Mouse (Mus musculus) urinary bladder, adult 2 months (tissue): ENCODE measurements around the gene Foxk1. TPM values are rescaled to one million over a fixed set of nuclear protein-coding genes. Genes with fewer than 3 reads are reported as not detected.

ENCODE experiments used
- DNase-seq: peaks from one replicate; pipeline ENCODE4 v3.0.0; 2022; ENCODE audit warnings: low spot score
- polyA plus RNA-seq: library from polyadenylated mRNA; depleted of rRNA; stranded (reverse); fragments of >200 nt; gene quantifications from 2 replicates; pipeline ENCODE4 v1.2.3, GENCODE M21; 2012; rRNA removed

The Foxk1 gene
- polyA plus RNA-seq, result 13.8 and 21.3 TPM in 2 replicates

DNA sequence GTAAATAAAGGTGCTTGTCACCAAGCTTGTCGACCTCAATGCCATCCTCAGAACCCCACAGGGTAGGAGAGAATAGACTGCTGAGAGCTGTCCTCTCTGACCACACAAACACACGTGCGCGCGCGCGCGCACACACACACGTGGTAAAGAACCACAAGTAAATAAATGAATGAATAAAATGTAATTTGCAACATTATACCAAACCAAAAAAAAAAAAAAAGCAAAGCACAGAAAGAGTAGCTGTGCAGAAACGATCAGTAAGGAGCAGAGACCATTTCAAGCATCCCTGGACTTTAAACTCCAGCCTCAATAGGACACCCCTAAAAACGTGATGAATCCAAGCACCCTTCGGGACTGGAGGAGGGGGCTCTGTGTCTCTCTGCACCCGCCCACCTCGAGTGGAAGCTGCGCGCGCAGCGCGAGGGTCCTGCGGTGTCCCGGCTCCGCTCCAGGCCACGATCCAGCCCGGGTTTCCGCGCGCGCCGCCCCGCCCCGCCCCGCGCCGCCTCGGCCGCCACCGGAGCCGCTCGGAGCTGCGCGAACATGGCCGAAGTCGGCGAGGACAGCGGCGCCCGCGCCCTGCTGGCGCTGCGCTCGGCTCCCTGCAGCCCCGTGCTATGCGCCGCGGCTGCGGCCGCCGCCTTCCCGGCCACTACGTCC, at the start of gene Foxk1:
Foxk1 (plus strand) TSS at position 517 of the 660 bp plus-strand sequence.
- DNase-seq, result peak; percentile 93

DNA sequence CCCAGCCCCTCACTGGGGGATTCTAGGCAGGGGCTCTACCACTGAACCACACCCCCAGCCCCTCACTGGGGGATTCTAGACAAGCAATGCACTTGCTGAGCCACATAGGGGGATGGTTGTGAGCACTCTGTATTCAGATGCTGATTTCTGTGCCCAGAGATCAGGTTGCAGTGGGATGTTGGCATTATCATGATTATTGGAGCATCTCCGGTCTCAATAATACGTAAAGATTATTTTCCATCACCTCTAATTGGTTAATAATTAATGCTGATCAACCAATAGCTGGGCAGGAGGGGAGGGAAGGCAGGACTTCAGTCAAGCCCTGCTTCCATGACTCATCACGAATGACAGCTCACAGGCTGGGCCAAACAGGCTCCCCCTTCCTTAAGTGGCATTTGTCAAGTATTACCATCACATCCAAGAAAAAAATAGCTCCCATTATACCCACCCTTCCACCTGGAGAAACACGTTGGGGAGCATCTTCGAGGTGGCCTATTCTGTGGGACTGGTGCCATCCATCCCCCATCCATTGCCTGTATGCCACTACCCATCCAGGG, 48.9 kb upstream of the Foxk1 start:
- DNase-seq, result no peak

DNA sequence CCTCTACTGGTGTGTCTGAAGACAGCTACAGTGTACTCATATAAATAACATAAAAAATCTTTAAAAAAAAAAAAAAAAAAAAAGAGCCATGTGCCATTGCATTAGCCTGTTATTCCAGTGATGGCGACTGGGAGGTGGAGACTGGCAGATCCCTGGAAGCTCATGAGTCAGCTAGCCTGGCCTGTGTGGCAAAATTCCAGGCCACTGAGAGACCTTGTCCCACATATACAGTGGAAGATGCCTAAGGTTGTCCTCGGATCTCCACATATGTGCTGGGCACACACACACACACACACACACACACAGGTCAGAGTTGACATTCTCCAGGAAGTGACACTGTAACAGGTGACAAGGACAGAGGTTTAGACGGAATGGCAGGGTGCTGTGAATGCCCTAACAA, 46.2 kb upstream of the Foxk1 start:
- no peak for DNase-seq

DNA sequence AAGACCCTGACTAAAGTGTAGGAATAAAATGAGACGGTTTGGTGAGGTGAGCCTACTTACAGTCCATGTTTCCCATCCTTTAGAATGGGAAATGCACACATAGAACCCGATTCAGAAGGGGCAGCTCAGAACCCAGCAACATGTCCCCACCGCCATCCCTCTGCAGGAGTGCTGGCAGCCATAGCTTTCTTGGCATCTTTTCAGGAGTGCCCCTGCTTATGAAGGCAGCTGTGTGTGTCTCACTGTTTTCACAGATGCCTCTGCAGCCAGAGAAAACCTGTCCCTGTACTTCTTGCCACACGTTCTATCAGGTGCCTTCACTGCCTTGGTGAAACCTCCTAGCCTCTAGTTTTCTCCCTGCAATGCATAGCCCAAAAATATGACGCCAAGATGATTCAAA, 40.1 kb upstream of the Foxk1 start:
- DNase-seq, result no peak

DNA sequence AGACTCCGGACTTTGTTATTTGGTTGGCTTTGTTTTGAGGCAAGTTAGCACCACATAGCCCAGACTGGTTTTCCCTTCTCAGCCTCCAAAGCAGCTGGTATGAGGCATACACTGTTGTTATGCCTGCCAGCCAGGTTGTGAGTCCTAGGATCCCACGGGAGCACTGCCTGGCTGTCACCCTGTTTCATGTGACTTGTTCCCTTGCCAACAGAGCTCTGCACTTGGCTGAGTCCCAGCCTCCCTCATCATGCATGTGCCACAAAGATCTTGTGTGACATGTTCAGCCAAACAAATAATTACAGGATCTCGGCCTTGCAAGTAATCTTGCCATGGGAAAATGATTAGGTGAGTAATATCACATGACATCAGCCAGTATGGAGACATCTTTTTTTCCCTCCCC, 38.4 kb upstream of the Foxk1 start:
- no peak for DNase-seq

DNA sequence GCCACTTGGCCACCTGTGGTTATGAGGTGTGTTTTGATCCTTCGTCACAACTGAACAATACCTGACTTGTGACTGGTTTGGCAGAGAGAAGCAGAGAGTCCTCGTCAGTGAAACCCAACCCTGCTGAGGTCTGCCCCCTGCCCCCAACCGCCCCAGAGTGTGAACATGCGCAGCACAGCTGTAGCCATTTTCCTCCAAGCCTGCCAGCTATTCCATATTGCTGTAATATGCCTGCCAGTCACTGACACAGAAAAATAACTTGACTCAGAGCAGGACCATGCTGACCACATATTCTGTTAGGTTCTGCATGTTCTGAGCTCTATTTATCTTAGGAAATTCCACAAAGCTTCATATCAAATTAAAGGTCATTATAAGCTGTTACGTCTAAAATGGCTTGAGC, 37.2 kb upstream of the Foxk1 start:
- no peak for DNase-seq

DNA sequence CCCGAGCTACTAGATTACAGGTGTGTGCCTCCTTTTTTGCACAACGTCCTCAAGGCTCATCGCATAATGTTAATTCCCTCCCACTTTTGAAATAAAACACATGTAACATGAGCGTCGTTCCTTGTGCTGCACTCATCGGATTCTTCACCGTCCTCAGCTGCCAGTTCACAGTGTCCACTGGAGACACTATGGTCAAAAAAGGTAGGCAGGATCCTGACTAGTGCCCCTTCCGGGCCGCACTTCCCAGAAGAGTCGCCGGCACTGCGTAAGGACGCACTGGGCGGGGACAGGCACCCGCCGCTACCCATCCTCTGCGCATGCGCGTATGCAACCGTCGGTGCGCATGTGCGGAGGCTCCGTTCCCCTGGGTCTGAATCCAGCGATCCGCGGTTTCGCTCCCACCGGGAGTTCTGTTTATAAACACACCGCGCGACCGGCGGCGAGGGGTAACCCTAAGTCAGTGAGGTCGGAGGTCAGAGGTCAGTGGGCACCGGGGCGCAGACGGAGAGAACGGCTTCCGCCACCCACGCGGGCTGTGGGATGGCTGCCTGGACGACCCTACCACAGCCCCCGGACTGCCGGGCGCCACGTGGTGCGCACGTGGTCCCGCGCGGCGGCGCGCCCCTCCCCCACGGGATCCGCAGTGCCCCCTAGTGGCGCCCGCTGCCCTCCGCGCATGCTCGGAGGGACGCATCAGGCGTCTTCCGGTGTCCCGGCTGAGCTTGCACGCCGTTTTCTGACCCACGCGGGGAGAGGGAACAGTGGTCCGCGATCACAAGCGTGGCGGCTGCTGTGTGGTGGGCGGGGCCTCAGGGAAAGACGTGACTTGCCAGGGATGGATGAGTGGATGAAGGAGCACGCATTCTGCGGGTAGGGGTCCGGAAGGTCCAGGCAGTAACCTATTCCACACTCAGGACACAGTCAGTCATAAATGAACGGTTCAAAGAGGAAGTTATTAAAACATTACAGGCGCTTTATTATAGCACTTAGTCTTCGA, 33.9 kb upstream of the Foxk1 start:
- DNase-seq, result peak; percentile 100

DNA sequence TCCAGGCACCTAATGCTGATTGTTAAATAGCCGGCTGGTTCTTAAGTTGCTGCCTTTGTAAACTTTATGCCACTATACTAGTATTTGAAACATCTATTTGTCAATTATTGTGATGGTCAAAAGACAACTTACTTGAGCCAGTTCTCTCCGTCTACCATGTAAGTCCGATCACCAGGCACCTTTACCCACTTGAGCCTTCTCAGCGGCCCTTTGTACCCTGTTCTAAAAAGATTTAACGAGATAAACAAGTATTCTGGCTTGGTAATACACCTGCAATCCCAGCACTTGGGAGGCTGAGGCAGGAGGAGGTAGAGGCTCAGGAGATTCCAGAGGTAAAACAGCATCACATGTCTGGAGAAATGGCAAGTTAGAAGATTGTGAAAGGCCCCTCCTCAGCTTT, 33.2 kb upstream of the Foxk1 start:
- DNase-seq, result no peak

DNA sequence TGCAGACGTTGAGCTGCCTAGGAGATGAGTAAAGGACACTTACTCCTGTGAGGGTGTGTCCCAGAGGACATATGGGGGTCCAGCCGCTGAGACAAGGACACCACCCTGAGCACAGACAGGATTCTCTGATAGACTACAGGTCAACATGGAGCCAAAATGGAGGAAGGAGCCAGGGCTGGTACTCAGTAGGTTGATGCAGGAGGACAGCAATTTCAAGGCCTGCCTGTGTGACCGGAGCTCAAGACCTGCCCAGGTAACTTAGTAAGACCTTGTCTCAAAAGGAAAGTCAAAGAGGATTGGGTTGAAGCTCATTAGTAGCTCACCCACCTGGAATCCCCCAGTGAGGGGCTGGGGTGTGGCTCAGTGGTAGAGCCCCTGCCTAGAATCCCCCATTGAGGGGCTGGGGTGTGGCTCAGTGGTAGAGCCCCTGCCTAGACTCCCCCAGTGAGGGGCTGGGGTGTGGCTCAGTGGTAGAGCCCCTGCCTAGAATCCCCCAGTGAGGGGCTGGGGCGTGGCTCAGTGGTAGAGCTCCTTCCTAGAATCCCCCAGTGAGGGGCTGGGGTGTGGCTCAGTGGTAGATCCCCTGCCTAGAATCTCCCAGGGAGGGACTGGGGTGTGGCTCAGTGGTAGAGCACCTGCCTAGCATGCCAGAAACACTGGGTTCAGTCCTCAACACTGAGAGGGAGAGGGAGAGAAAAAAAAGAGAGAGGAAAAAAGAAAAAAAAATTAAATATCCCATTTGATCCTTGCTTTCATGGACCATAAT, 30.7 kb upstream of the Foxk1 start:
- no peak for DNase-seq

DNA sequence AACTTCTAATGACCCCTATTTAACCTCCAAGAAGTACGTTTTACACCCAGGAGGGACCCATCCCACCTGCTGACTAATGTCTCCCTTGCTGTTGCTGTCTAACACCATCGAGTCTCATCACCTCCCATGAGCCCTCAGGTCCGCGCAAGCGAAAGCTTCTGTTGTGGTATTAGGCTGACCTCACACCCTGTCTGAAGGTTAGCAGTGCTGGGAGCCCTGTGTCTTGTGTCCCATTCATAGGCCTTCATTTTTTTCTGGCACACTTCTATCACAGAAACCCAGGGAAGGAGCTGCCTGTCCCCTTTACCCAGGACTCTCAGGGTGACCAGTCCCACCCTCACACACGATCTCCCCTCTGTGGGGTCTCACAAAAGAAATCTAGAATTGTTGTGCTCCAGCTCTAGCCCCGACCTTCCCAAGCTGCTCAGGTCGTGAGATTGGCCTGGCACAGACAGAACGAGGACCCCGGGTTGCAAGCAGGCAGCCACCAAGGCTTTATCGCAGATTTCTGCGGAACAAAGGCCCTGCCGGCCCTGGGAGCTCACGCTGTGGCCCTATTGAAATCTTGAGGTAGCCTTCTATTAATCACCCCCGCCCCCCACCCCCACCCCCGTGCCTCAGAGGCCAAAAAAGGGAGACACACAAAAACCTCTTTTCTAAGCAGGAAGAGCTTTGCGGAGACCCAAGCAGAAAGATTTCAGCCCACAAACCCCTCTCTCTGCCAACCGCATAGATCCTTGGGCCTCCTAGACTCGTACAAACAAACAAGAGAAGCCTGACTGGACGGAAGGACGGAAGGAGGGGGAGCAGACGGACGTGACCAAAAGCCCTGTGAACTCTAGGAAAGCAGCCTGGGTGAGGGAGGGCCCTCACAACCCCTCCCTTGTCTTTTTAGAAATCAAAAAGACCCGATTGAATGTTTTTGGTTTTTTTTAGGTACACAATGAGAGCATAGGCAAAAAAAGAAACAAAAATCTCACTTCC, 29.8 kb upstream of the Foxk1 start:
- DNase-seq, result no peak

DNA sequence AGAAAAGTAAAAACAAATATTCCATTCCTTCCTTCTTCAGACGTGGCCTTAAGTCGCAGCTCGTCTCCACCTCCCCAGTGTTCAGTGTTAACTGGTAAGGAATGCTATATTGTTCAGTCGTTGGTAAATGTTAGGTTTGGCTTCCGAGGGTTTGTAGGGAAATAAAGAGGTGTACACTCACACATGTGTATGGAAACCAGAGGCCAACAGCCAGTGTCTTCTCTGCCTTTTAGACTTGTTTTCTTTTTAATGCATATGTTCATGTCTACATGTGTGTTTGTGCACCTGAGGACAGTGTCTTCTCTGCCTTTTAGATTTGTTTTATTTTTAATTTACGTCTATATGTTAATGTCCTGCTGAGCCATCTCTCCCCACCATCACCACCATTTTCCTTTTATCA, 29.1 kb upstream of the Foxk1 start:
- no peak for DNase-seq

DNA sequence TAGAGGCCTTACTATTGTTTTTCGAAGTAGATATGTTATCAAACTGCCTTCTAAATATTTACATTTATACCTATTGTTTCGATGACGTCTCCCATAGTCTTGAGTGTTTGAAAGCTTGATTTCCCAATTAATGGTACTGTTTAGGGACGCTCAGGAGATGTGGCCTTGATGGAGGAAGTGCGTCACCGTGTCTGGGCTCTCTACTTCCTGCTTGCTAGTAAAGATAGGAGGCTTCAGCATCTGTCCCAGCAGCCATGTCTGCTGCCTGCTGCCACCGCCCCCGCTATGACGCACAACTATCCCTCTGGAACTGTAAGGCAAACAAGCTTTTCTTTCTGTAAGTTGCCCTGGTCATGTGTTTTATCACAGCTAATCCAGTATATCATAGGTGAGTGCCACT, 27.0 kb upstream of the Foxk1 start:
- DNase-seq, result no peak

DNA sequence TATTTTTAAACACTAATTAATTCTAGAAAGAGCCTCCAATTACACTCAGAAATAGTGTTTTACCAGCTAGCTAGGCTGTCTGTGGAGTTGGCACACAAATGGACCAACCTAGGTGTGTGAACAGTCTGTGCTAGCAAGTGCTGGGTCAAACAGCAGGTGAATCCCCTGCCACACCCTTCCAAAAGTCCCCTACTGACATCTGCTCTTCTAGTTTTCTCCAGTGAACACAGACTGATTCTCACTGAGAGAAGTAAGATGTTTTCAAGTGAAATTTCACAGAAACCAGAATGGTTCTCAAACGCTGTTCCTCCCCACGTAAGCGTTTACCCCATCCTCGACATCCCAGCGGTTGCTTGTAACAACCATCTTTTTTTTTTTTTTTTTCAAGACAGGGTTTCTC, 25.7 kb upstream of the Foxk1 start:
- DNase-seq, result no peak

DNA sequence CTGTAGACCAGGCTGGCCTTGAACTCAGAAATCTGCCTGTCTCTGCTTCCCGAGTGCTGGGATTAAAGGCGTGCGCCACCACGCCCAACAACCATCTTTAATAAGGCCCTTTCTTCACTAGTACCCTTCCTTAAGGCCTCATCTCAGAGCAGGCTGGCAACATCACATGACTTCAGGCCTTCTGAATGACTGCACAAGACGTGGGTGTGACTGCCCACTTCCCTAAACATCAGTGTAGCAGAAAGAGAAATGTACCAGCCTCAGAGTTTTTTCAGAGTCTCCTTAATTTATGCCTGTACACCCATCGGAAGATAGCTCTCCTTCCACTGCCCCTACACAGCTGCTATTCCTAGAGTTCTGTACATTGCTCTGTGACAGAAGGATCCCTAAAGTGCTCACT, 25.2 kb upstream of the Foxk1 start:
- DNase-seq, result no peak

DNA sequence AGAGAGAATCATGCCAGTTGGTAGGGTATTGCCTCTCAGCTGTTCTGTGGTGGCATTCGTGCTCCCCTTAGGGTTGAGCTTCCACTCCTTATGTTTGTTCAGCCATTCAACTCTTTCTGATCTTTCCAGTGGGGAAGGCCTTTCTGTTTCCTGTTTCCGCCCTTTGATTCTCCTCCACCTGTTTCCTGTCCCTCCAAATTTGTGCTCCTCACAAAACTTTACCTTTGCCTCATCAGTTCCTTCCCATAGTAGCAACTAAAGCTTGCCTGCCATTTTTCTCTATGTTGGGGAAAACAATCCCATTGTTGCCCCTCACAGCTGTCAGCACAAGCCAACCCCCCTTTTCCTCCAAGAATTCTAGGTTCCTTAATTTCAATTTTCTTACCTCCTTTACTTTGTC, 23.2 kb upstream of the Foxk1 start:
- no peak for DNase-seq

DNA sequence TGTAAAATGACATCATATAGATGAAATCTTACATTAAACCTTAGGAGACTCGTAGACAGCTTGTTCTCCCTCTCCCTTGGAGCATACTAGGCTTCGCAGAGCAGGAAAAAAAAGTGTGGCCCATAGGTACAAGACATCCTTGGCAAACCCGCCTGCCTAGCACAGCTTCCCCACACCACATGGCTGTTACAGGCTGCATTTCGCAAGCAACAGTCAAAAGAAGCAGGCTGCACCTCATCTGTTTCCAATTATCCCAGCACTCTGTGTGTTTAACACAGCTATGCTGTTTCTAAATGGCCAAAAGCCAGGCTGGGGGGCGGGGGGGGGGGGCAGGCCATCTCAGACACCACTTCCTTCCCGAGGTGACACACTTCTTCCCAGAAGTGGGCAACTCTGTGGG, 20.8 kb upstream of the Foxk1 start:
- no peak for DNase-seq

DNA sequence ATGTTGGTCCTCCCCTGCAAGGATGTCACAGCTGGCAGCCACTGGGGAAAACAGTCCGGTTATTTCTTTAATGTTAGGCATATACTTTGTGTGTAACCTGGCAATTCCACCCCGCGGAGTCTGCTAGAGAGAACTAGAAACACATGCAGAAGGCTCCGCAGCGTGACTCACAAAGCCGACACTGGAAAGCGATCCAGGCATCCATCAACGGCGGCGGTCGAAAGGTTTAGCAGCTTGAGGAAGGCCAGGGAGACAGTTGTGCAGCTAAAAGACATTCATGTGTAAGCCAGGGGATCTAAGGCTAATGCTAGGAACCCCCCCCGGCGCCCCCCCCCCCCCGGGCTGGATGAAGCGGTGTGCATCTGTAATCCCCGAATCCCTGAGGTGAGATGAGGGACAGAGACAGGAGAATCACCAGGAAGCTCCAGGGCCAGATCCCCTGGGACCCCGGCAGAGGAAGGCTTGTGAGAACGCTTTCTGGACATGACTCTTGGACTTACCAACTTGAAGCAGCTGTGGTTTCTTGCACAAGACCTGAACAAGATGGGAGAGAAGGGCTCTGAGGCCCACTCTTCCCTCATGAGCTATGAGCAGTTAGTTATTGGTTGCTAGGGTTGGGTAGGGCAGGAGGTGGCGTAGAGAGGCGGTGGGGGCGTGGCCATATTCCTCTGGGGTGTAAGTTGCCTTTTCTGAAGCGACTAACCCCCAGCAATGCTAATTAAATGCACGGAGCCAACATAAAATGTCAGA, 16.2 kb upstream of the Foxk1 start:
- no peak for DNase-seq

DNA sequence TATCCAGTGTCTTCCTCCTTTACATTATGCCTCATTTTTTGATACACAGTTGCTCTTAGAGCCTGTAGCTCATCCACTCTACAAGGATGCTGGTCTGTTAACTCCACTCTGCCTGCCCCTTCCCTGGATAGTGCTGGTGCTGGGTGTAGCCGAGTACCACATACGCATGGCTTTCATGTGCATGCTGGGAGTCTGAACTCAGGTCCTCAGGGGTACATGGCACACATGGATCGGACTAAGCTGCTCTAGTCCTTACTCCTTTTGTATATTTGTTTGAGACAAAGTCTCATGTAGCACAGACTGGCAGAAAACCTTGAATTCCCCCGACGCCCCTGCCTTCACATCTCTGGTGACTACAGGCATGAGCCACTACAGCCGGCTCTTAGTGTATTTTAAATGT, 15.0 kb upstream of the Foxk1 start:
- no peak for DNase-seq

DNA sequence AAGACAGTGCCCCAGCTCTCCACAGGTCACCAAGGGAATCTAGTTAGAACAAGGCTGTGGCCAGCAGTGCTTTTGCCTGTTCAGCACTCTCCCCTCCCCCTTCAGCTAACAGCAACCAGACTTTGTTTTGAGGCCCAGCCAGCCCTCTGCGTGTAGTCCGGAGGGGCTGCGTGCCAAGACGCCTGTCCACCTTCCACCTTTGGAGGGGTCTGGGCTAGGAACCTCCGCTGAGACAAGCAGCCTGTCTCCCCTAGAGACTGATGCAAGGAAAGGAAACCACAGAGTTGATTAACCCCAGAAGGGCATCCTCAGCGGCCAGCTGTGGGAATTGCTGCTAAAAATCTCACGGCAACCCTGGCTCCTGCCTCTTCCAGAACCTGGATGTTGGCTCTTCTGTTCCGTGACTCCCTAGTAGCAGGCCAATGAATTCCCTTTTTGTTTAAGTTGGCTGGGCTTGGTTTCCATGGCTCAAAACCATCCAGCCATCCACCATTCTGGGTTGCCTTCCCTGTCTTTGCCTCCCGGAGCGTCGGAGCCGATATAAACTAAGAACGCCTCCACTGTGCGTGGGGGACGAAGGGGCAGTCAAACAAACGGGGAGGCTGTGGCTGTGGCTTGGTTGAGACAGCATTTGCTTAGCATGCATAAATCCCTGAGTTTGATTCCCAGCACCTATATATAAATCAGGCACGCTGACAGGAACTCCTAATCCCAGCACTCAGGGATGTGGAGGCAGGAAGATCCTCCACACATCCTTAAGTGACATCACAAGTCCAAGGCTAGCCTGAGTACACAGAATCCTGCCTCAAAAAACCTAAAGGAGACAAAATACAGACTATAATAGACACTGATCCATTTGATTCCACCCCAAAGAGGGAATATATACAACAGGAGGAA, 14.3 kb upstream of the Foxk1 start:
- no peak for DNase-seq
